Mouse (Mus musculus) forebrain, postnatal 0 days (tissue): Measurements from ENCODE around the gene Tdo2. TPM values are rescaled to one million over a fixed set of nuclear protein-coding genes. Genes with fewer than 3 reads are reported as not detected.

ENCODE experiments used
- ATAC-seq: fragments of 200-750 bp; cut with Nextera tagmentation; 2 replicates; pipeline ENCODE4 v1.8.0; 2017; ENCODE audit warnings: mild to moderate bottlenecking, moderate library complexity
- DNase-seq: peaks from one replicate; pipeline ENCODE4 v3.0.0-alpha.2; 2015
- H3K27ac ChIP-seq: fragments of 300-500 bp; sonication (generic); 2 replicates; pipeline ENCODE4 v1.5.1; 2014; ENCODE audit warnings: low read depth, mild to moderate bottlenecking, antibody characterized with exemption, low read length, moderate library complexity, mixed read lengths
- H3K27me3 ChIP-seq: fragments of 300-500 bp; sonication (generic); 2 replicates; pipeline ENCODE4 v1.6.1; 2014; ENCODE audit warnings: mild to moderate bottlenecking, low read length, mixed read lengths; ENCODE audit not compliant: insufficient read depth
- H3K36me3 ChIP-seq: fragments of 300-500 bp; sonication (generic); 2 replicates; pipeline ENCODE4 v1.6.1; 2014; ENCODE audit warnings: mild to moderate bottlenecking, moderate library complexity; ENCODE audit not compliant: insufficient read depth
- H3K4me1 ChIP-seq: fragments of 300-500 bp; sonication (generic); 2 replicates; pipeline ENCODE4 v1.6.1; 2014; ENCODE audit warnings: antibody characterized with exemption; ENCODE audit not compliant: insufficient read depth
- H3K4me2 ChIP-seq: fragments of 300-500 bp; sonication (generic); 2 replicates; pipeline ENCODE4 v1.6.1; 2014; ENCODE audit warnings: low read depth, mild to moderate bottlenecking, moderate library complexity
- H3K4me3 ChIP-seq: fragments of 300-500 bp; sonication (generic); 2 replicates; pipeline ENCODE4 v1.5.1; 2014; ENCODE audit warnings: low read depth, low read length, mixed read lengths
- H3K9ac ChIP-seq: fragments of 300-500 bp; sonication (generic); 2 replicates; pipeline ENCODE4 v1.6.1; 2014; ENCODE audit warnings: mild to moderate bottlenecking
- H3K9me3 ChIP-seq: fragments of 300-500 bp; sonication (generic); 2 replicates; pipeline ENCODE4 v1.6.1; 2016; ENCODE audit warnings: low read length
- CTCF ChIP-seq: sonication (generic); IDR thresholded peaks from 2 replicates; pipeline ENCODE4 v1.5.1; 2016; ENCODE audit warnings: antibody characterized with exemption, control low read depth, low read depth
- WGBS: fragments of 180-500 bp; shearing (Covaris S2); extraction: QIAGEN DNeasy Blood & Tissue Kit; methylation state at CpG from one replicate; pipeline ENCODE4 v1.1.7; 2014; 5-methylcytosine and 5-hydroxymethylcytosine counted together
- polyA plus RNA-seq: library from polyadenylated mRNA; unstranded; fragments of >200 nt; fragmentation: Nextera tagmentation; extraction: Ambion mirVana; gene quantifications from 2 replicates; pipeline ENCODE4 v1.2.1, GENCODE M21; 2015
- total RNA-seq: library from RNA; depleted of rRNA; stranded (reverse); fragments of >200 nt; gene quantifications from 2 replicates; pipeline ENCODE4 v1.2.3, GENCODE M21; 2014

Gene Tdo2
- total and polyA plus RNA-seq, 2 experiments from 2014 or later, result 0.14 to 1.6 TPM

DNA sequence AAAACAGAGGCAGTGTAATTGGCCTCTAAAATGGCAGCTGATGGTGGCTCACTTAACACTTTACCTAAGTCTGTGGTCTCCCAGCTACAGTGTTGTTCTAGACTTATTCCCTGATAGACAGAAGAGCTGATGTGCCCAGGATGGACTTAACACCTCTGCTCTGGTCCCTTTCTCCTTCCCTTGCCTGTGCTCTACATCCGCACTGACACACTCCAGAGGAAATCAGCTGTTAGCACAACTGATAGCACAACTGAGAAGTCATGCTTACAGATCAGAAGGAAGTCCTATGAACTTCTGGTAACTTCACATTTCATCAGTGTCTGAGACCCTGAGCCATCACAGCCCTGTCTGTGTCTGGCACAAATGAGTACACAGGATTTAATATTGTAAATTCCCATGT, 46.9 kb downstream of the Tdo2 start:
- H3K9me3 ChIP-seq, result no peaks in the 10 kb centered on the region
- H3K27me3 ChIP-seq, result no peaks in the 10 kb centered on the region
- no peak for DNase-seq
- H3K9ac ChIP-seq, result no peak overlapping the region
- H3K36me3 ChIP-seq, result no peaks in the 10 kb centered on the region
- H3K4me1 ChIP-seq, result peaks cover 3% of the 10 kb centered on the region; the same call in 1 of the 2 replicates
- H3K4me3 ChIP-seq, result no peak overlapping the region
- no peak for TF ChIP-seq CTCF
- ATAC-seq, result no peak
- 93% methylated on average over 1 of the region's 1 CpGs for WGBS
- no peak overlapping the region for H3K27ac ChIP-seq
- no peak overlapping the region for H3K4me2 ChIP-seq

GRCm38 (mm10) chr3:81926764-81927325, 49.2 kb downstream of the Tdo2 start:
- Histone ChIP-seq H3K9me3 (no peaks in the 10 kb centered on the region), H3K4me2 (no peak overlapping the region), H3K4me3 (no peak overlapping the region), H3K27ac (peak overlapping the region; percentile 47), H3K4me1 (peaks cover 9% of the 10 kb centered on the region; the same call in 1 of the 2 replicates), H3K36me3 (no peaks in the 10 kb centered on the region), H3K9ac (0 out of 2 replicates have a peak overlapping the region, but pooled peaks have one; percentile 15), H3K27me3 (no peaks in the 10 kb centered on the region)
- DNase-seq (peak; percentile 61), ATAC-seq (peak; percentile 25; the same call in 1 of the 2 replicates)
- TF ChIP-seq CTCF, result no peak
- 31% methylated on average over 9 of the region's 9 CpGs for whole genome bisulfite sequencing

DNA sequence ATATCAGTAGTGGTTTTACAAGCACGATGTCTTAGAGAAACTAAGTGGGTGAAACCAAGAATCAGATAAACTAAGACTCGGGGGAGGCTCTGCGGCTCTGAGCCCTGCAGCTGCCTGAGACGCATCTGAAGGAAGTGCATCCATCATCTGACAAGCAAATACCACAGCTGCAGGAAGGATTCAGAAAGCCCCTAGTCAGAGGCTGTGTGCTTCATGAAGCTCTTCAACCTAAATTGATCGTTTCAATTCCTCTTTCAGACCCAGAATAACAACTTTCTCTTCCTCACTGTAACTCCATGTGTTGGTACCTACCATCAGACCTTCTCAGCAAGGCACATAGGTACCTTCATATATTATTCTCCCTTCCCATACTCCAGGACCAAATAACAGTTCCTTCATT, 50.1 kb downstream of the Tdo2 start:
- no peak for ATAC-seq
- no peak for TF ChIP-seq CTCF
- no peak overlapping the region for H3K9ac ChIP-seq
- no peak overlapping the region for H3K4me3 ChIP-seq
- no peaks in the 10 kb centered on the region for H3K9me3 ChIP-seq
- H3K4me1 ChIP-seq, result peaks cover 9% of the 10 kb centered on the region; the same call in 1 of the 2 replicates
- no peak for DNase-seq
- no peaks in the 10 kb centered on the region for H3K27me3 ChIP-seq
- H3K4me2 ChIP-seq, result no peak overlapping the region
- H3K36me3 ChIP-seq, result no peaks in the 10 kb centered on the region
- H3K27ac ChIP-seq, result no peak overlapping the region
- WGBS, result 68% methylated on average over 5 of the region's 5 CpGs

DNA sequence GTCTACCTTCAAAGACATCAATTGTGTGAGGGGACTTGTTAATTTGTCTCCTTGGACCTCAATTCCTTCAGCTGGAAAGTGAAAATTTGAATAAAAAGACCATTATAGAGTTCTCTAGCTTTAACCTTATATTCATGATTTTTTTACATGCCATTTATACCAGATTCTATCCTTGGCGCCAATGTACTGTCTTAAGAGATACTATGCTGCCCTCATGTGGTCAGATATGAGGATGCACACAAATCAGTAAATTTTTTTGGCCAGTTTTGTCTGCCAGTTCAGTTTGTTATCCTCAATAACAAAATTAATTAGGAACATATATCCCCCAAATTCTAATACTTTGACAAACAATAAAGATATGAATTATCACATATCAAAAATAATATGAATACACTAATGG, 51.1 kb downstream of the Tdo2 start:
- DNase-seq (peak; percentile 88), ATAC-seq (no peak; the same call in 1 of the 2 replicates)
- no peak overlapping the region for H3K4me3 ChIP-seq
- H3K27me3 ChIP-seq, result no peaks in the 10 kb centered on the region
- peak; percentile 84 for TF ChIP-seq CTCF
- no peaks in the 10 kb centered on the region for H3K9me3 ChIP-seq
- peaks cover 9% of the 10 kb centered on the region; the same call in 1 of the 2 replicates for H3K4me1 ChIP-seq
- H3K36me3 ChIP-seq, result no peaks in the 10 kb centered on the region
- no peak overlapping the region for H3K27ac ChIP-seq
- no peak overlapping the region for H3K4me2 ChIP-seq
- no peak overlapping the region for H3K9ac ChIP-seq
- WGBS, result 2% methylated on average over 1 of the region's 1 CpGs

DNA sequence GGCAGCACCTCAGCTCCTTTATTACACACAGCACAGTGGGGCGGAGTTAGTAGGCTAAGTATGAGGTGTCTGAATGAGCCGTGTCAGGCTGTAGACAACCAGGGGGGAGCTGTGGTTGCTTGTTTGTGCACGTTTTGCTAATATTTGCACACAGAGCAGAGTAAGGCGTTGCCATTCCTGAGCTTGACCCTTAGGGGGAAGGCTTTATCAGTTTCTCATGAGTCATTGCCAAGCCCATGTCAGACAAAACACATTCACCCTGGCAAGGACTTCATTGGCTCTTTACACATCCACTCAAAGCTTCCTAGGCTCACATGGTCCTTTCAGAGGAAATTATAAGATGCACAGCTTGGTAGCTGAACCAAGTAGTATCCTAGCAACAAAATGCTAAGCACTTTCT, 53.1 kb downstream of the Tdo2 start:
- Histone ChIP-seq H3K27ac (no peak overlapping the region; the same call in 1 of the 2 replicates), H3K4me3 (no peak overlapping the region), H3K9me3 (no peaks in the 10 kb centered on the region), H3K9ac (no peak overlapping the region), H3K27me3 (no peaks in the 10 kb centered on the region), H3K36me3 (no peaks in the 10 kb centered on the region), H3K4me2 (no peak overlapping the region), H3K4me1 (peaks cover 9% of the 10 kb centered on the region; the same call in 1 of the 2 replicates)
- DNase-seq (peak; percentile 66), ATAC-seq (peak; percentile 89)
- peak; percentile 29; the same call in 1 of the 2 replicates for TF ChIP-seq CTCF
- 37% methylated on average over 4 of the region's 4 CpGs for WGBS

GRCm38 (mm10) chr3:81919681-81920080, 56.3 kb downstream of the Tdo2 start:
- DNase-seq, result no peak

DNA sequence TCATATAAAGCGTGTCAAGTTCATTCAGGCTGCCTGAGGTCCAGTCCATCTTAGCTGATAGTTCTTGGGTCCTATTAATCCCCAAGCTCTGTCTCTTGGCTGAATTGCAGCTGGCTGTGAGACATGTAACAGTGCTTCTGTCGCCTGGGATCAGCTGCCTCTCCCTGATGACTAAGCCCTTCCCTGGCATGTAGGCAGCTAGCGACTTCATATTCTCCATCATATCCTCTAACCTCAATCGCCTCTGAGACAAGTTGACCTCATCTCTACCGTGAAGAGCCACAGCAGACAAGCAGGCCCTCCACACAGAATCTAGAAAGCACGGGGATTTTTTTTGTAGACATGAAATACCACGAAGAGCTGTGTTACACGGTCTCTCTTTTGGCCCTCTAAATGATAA, 57.8 kb downstream of the Tdo2 start:
- Histone ChIP-seq H3K9ac (no peak overlapping the region), H3K27ac (no peak overlapping the region), H3K4me2 (no peak overlapping the region), H3K9me3 (no peaks in the 10 kb centered on the region), H3K4me3 (no peak overlapping the region), H3K36me3 (no peaks in the 10 kb centered on the region), H3K27me3 (no peaks in the 10 kb centered on the region), H3K4me1 (peaks cover 7% of the 10 kb centered on the region; the same call in 1 of the 2 replicates)
- TF ChIP-seq CTCF, result no peak
- no peak for DNase-seq
- WGBS, result 78% methylated on average over 8 of the region's 8 CpGs
- ATAC-seq, result no peak

More at GRCm38 (mm10) chr3:81919681-81920080, 56.3 kb downstream of the Tdo2 start:
- no peaks in the 10 kb centered on the region for H3K36me3 ChIP-seq
- TF ChIP-seq CTCF, result no peak
- WGBS, result 10% methylated on average over 3 of the region's 3 CpGs
- no peak overlapping the region for H3K27ac ChIP-seq
- H3K4me3 ChIP-seq, result no peak overlapping the region
- H3K27me3 ChIP-seq, result no peaks in the 10 kb centered on the region
- H3K4me2 ChIP-seq, result no peak overlapping the region
- H3K9ac ChIP-seq, result no peak overlapping the region
- ATAC-seq, result peak; percentile 51; the same call in 1 of the 2 replicates
- no peaks in the 10 kb centered on the region for H3K9me3 ChIP-seq
- H3K4me1 ChIP-seq, result peaks cover 9% of the 10 kb centered on the region; the same call in 1 of the 2 replicates
